Mouse (Mus musculus): ENCODE results near the gene Pgam1.
"Not testable (repeated sequence)": the region's sequence is repeated elsewhere in the genome, so short reads cannot be mapped to it uniquely, and the experiment has no call there.

Gene Pgam1

DNA sequence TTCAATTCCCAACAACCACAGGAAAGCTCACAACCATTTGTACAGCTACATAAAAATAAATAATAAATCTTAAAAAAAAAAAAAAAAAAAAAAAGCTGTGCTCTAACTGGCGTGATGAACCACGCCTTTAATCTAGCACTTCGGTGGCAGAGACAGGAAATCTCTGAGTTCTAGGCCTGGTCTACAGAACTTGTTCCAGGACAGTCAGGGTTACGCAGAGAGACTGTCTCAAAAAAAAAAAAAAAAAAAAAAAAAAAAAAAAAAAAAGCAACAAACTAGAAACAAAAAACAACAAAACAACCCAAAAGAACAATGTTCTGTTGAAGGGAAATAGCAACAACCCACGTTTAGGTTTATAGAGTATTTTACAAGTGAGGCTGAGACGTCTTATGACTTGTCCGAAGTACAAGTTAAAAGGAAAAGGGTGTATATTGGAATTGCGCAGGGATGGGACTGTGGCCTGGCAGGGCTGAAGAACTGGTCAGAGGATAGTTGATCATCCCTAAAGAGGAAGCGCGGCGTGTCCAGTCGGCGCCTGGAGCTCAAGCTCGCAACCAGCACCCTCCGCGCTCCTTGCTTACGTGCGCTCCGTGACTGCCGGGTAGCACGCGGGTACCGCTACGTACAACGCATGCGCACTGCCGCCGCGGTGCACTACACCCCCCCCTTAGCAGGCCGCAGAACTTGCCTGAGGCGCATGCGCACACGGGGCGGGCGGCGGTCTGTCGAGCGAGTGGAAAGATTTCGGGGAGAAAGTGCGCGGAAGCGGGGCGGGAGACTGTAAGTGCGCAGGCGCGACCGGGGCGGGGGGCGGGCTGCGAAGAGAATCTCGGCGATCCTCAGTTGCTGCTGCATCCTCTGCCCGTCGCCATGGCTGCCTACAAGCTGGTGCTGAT lies at the start of gene Pgam1:
Gene Pgam1 (plus strand): TSS at position 746 of the 896 bp plus-strand sequence.
- peak; percentile 99 for DNase-seq (ENCODE audit: low spot score)

DNA sequence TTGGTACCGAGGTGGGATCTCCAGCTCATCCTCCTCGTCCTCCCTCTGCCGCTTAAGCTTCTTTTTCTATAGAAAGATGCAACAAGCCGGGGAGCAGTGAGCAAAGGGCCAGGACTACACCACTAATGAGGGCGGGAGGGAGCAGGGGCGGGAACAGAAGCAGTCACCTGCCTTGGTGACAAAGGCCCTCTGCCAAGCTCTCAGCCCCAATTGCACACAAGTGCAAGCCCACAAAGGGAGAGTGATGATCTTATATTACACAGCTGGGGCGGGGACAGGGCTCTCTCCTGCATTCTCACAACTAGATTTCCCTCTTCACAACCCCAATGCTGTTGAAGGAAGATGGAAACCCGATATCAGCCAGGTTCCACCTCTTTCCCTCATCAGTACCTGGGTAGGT lies 45.0 kb upstream of the Pgam1 start:
- DNase-seq (ENCODE audit: low spot score): no peak

DNA sequence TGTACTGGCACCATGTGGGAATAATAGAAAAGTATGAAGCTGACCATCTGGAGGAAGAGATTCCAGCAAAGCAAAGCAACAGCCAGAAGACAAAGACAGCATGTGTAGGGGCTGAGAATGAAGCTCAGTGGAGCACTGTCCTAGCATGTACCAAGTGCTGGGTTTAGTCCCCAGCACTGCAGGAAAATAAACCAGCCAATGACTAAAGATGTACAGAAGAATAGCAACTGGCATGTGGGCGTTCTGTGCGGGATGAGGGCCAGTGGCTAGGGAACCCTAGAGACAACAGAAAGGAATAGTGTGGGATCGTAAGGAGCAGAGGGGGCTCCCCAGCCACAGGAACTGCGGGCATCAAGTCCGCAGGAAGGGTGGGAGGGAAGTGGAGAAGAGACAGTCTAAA lies 42.4 kb upstream of the Pgam1 start:
- DNase-seq (ENCODE audit: low spot score): no peak

DNA sequence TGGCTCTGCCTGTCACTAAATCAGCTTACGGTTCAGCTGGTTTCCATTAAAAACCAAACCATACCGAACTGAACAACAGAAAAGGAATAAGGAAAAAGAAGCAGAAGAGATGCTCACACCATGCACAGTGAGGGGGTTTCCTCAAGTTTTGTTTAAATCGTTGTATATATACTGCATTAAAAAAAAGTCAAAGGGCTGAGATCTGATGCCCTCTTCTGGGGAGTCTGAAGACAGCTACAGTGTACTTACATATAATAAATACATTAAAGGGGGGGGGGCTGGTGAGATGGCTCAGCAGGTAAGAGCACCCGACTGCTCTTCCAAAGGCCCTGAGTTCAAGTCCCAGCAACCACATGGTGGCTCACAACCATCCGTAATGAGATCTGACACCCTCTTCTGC lies 41.8 kb upstream of the Pgam1 start:
- not testable (repeated sequence) for DNase-seq (ENCODE audit: low spot score)

DNA sequence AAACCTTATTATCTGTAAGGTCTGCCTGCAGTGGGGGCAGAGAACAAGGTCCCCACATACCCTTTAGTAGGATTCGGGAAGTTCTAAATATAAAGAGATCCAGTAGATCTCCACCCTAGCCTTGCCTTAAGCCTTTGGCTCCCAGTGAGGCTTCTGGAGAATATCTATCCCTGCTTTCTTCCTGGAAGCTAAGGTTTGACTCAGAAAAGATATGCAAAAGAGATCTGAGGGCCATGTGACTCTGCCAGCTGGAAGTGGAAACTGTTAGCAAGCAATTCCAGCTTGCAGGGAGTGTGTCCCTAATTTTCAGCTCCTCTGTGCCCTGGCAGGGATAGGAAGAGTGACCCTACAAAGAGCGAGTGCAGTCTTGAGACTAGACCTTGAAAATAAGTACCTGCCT lies 39.4 kb upstream of the Pgam1 start:
- no peak for DNase-seq (ENCODE audit: low spot score)

DNA sequence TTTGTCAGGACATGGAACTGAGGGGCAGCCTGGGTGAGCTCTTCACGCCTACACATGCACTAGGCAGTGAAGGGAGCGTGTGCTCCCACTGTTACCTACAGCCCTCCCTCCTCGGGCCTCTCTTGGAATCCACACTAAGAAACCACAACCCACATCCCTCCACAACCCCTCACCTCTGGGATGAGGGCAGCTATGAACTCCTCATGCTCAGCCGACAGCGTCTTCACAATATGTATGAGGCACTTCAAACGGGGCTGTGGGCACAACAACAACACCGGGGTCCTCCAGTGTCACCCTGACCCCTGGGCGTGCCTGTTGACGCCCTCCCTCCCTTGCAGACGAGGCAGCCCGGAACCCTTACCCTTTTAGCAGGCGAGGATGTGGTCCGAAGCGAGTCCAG lies 37.4 kb upstream of the Pgam1 start:
- no peak for DNase-seq (ENCODE audit: low spot score)

DNA sequence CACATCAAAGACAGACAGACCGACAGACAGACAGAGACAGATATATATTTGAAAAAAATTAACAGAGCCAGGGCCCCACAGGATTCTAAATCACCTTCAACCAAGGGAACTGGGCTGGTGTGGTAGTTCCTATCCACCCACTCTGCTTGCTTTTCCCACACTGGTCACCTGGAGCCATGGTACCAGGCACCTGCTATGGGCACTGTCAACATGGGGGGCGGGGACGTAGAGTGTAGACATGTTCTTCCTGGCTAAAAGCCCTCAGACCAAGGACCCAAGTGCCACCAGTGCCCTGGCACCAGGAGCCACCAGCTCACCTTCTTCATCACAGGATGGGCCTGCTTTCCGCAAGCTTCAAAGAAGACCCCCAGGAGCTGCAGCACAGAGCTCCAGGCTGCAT lies 29.9 kb upstream of the Pgam1 start:
- DNase-seq (ENCODE audit: low spot score): no peak

DNA sequence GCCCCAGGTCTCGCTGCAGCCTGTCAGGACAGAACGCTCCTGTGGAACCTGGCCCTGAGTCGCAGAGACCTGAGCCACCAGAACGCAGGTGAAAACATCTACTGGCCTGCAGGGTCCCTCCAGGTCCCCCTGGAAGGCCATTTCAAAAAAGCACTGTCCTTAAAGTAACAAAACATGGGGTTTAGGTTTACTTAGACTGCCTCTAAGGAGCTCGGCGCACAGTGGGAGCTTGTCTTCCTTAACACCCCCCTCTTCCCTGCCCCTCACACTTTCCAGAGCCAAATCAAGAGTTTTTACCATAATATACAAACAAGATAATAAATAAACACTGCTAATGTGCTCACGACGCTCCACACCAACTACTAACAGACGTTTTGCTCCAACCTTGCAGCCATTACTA lies 27.8 kb upstream of the Pgam1 start:
- DNase-seq (ENCODE audit: low spot score): no peak

DNA sequence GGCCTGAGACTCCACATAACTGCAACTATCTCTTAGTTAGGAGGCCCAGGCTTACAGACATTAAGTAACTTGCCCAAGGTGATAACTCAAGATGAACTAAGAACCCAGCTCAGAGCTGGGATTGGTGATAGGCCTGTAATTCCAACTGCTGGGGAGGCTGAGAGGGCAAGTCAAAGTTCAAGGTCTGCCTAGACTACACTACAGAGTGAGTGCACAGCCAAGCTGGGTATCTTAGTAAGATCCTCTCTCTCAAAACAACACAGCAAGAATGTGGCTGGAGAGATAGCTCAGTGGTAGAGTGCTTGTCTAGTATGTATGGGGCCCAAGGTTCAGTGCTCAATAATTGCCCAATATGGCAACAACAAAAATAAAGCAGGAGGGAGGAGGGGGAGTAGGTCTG lies 23.5 kb upstream of the Pgam1 start:
- DNase-seq (ENCODE audit: low spot score): peak; percentile 81

DNA sequence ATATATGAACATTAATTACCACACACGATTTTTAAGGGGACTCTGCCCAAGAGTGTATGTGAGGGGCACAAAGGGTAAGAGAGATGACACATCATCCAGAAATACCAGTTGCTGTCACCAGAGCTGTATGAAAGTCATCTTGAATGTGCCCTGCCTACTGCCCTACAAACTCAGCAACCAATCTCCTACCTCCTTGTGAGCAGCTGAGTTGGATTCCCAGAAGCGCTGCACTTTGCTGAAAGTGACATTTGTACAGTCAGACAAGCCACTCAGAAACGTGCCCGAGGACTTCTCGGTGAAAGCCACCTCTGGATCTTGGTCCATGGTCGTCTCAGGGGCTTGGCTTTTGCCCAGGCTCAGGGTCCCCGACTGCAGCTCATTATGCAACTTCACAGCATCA lies 16.8 kb upstream of the Pgam1 start:
- DNase-seq (ENCODE audit: low spot score): peak; percentile 74

DNA sequence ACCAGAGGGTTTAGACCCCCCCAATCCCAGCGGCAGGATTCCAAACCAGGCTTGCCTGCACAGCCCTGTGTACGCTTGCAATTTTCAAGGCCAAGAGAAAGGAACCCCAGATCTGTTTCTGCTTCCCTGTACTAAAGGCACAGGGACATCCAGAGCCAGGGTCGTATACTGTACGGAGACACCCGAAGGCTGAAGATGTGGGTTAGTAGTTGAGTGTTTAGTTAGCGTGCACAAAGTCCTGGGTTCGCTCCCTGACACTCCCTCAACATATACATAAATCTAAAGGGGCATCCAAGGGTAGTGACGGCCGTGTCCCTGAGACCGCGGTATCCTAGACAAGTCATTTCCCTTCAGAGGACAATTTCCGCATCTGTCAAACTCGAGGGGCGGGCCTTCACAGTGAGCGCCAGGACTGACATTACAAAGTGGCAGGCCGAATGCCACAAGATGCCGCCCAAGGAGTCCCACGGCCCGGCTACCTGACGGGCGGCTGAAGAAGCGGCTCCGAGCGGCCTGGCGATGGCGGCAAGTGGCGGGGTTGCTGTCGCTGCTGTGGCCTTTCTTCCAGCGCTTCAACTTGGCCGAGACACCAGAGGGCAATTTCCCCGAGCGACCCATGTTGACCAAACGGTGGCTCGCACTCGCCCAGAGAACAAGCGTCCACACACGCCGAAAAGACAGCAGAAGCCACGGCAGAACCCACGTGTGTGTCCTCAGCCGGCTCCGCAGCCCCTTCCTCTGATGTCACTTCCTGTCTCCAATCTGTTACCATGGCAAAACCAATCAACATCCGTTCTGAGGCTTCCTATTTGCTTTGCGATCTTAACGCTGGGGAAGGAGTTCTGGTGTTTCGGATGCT lies 16.0 kb upstream of the Pgam1 start, which contains the start of gene Rrp12:
Gene Rrp12 (minus strand): TSS at position 714 of the 859 bp plus-strand sequence.
- peak; percentile 90 for DNase-seq (ENCODE audit: low spot score)

DNA sequence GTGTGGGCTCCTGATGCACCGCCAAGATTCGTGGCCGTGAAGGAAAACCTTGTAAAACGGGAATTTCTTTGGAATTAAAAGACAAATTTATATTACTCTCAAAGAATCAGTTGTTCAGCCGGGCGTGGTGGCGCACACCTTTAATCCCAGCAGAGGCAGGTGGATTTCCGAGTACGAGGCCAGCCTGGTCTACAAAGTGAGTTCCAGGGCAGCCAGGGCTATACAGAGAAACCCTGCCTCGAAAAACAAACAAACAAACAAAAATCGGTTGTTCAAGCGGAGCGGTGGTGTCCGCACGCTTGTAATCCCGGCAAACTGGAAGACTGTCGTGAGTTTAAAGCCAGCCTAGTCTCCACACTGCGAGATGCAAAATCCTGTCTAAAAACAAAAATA lies 15.4 kb upstream of the Pgam1 start:
- DNase-seq (ENCODE audit: low spot score): no peak

DNA sequence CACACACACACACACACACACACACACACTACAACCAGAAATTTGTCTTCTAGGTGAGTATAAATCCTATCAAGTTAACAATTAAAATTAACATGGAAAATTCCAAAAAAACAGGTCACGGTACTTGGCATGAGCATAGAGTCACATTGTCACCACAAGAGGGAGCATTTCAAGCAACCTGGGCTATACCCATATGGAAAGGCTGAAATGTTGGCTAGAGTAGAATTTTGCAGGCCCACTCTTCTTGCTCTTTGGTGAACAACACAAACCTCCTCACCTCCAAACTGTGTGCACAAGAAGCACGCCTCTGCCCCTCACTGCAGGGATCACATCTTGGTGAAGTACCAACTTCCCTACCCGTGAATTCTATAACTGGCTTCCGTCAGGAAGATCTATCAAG lies 12.9 kb upstream of the Pgam1 start:
- peak; percentile 63 for DNase-seq (ENCODE audit: low spot score)

DNA sequence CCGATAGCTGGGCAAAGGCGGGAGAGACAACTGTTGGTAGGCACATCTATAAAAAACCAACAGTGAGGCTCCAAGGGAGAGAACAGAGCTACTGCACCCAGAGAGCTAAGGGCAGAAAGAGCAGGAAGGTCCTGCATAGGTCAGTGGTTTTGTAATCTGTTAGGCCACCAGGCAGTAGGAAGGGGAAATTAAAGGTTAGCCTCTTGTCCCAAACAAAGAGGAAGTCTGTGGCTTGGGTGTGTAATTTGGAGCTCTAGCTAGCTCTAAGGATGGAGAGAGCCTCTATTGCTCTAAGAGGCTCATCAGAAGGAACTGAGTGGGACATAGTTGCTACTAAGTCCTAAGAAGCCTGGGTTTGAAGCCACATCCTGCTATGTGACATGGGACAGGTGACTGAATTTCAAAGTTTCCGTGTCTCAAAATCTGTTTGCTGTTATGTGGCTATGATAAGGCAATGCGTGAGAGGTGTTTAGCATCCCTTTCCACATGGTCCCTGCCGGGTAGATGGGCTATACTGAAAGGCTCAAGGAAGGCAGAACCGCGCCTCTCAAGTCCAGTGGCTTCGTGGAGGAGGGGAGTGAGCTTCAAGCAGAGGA lies 11.1 kb upstream of the Pgam1 start:
- DNase-seq (ENCODE audit: low spot score): no peak

DNA sequence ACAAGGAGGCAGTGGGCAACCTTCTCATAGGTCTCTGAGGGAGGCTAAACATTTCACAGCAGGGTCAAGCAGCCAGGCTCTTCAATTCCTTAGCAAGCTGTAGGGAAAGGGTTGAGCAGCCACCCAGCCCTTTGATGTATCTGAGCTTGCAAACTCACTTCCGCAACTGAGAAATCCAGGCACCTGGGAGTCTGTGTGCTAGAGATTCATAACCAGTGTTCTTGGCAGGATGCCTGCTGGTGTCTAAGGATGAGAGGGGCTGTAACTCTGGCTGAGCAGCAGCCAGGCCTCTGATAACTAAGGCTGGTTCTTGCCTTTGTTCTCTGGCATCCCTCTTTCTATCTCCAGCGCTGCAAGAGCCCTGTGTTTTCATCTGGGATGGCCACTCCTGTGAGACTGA lies 10.0 kb upstream of the Pgam1 start:
- DNase-seq (ENCODE audit: low spot score): no peak

DNA sequence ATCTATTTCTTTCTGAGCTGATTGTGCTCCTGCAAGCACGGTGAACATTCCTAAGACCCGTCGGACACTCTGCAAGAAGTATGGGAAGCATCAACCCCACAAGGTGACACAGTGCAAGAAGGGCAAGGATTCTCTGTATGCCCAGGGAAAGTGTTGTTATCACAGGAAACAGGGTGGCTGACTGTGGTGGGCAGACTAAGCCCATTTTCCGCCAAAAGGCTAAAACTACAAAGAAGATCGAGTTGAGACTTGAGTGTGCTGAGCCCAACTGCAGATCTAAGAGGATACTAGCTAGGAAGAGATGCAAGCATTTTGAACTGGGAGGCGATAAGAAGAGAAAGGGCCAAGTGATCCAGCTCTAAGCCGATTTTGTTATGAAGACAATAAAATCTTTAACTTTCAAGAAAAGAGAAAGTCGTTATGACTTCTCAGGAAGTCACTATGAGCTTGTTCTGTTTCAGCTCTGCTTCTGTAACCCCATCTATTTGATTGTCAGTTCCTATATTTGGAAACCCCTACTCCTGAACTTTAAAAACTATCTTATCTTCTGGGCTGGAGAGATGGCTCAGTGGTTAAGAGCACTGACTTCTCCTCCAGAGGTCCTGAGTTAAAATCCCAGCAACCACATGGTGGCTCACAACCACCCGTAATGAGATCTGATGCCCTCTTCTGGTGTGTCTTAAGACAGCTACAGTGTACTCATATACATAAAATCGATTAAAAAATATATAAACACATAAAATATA lies 8.7 kb upstream of the Pgam1 start:
- no peak for DNase-seq (ENCODE audit: low spot score)

DNA sequence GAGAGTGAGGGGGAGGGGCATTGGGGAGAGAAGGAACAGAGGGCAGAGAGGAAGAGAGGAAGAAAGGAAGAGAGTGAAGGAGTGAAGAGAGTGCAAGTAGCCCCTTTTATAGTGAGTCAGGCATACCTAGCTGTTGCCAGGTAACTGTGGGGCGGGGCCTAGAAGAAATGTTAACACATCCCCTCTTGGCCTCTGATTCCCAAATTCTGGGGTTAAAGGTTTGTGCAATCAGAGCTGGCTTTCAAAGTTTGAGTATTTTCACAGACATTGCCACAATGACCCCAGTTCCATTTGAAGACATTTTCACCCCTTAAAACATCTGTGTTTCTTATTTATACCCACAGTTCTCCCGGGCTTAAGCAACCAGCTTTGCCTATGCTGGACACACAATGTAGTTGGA lies 6.5 kb upstream of the Pgam1 start:
- DNase-seq (ENCODE audit: low spot score): no peak

DNA sequence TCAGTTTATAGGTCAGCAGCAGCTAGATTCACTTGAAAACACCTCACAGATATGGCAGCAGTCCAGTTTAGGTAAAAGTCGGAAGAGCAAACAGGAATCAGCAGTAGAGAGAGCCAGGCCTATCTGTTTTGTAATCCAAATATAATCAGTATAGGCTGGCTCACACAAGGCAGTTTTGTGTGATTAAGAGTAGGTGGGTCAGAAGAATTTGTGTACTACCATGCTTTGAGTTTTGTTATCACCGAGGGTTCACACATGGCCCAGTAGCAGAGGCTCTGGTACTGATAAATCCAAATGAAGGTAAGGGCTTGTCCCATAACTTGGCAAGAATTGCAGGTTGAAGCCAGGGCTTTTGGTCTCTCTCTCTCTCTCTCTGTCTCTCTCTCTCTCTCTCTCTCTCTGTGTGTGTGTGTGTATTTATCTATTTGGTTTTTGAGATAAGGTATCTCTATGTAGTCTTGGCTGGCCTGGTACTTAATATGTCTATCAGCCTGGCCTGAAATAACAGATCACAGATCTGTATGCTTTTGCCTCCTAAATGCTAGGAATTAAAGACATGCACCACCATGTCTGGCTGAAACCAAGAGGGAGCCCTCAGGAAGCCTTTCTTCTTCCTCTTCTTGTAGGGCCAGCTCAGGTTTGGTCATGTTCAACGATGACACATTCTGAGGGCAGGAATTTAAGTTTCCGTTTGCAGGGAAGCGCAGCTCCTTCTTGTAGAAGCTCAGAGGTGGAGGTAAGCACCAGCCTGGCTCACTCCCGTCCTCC lies 5.2 kb upstream of the Pgam1 start:
- no peak for DNase-seq (ENCODE audit: low spot score)

DNA sequence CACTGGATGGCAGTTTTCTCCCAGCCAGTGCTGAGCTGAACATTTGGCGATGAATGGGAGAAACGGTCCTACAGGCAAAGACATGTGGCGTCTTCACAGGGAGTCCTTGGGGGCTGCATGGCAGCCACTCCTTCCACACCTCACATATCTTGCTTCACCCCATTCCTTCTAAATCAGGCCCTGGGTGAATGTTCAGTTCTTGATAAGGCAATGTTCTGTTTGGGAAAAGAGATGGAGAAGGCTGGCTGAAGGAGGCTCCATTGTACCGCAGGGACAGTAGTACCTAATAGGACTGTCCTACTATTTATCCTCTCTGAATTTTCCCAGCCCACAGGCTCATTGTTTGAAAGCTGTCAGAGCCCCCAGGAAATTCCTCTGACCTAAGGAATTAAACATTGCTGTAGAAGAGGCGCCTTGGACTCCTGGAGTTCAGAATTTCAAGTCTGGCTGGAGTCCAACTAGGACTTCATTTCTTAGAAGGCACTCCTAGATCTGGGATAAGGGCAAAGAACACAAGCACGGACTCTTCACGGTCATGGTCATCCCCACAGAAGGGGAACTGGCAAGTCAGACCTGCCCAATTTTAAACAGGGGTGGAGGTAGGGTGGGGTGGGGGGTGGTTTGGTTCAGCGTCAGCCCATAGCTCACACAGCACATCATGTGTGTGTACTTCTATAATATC lies 4.5 kb upstream of the Pgam1 start:
- no peak for DNase-seq (ENCODE audit: low spot score)

DNA sequence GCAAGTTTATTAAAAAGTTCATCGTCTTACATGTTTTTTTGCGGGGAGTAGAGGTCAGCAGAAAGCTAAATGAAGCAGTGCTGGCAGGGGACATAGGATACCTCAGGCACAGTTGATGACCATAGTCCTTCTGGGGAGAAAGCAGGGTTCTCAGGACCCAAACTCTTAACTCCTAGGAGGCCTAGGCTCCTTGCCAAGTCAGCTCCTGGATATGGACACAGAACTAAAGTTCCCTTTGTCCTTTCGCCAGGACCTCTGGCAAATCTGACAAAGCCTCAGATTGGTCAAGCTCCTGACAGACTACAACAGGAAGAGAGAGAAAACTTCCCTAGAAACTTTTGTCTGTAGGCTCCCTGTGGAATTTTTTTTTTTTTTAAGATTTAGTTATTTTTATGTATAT lies 3.0 kb upstream of the Pgam1 start:
- DNase-seq (ENCODE audit: low spot score): no peak

DNA sequence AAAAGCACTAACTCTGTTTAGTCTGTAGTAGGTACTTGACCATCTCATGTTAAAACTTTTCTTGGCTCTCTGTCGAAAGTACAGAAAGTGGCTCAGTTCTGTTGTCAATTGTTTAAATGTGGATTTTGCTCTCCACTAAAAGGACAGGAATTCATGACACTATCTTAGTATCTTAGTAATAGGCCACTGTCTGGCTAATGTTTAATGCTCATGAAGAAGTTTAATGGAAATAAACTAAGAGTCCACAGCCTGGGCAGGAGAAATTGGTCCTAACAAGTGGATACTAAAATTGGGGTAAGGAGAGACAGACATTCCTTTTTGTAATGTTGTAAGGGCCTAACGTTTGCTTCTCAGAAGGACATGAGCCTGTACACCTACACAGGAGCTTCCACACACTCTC lies 1.3 kb upstream of the Pgam1 start:
- DNase-seq (ENCODE audit: low spot score): no peak
